Mouse (Mus musculus): ENCODE measurements around the gene Adh6a. TPM values are rescaled to one million over a fixed set of nuclear protein-coding genes. Genes with fewer than 3 reads are reported as not detected.
"Not testable (repeated sequence)": the region's sequence is repeated elsewhere in the genome, so short reads cannot be mapped to it uniquely, and the experiment has no call there.

The Adh6a gene
- total and polyA plus RNA-seq, 3 experiments = not detected

- Histone ChIP-seq H3K27ac (no peak overlapping the region), H3K27me3 (ENCODE audit: control insufficient read depth, insufficient read depth, low read length) (no peaks in the 10 kb centered on the region), H3K36me3 (ENCODE audit: control insufficient read depth, insufficient read depth, low read length) (no peaks in the 10 kb centered on the region), H3K79me2 (replicated peaks; ENCODE audit: control insufficient read depth, insufficient read depth, low read length) (no peaks in the 10 kb centered on the region), H3K4me1 (ENCODE audit: control insufficient read depth, insufficient read depth, low read length) (no peaks in the 10 kb centered on the region), H3K9ac (ENCODE audit: low read depth, low read length) (no peak overlapping the region), H3K4me3 (no peak overlapping the region)
- no peak for DNase-seq
- 67% methylated on average over 1 of the region's 1 CpGs for WGBS
- TF ChIP-seq CTCF (IDR thresholded peaks at IDR 0.05) = no peak
- TF ChIP-seq EP300 (IDR thresholded peaks at IDR 0.05; ENCODE audit: insufficient read depth, low read depth, low read length) = no peak
- no peak for TF ChIP-seq POLR2A (IDR thresholded peaks at IDR 0.05; ENCODE audit: insufficient read depth, low read depth, low read length)
- intact Hi-C loops (cut with DNase I) = no loop called here
These were observed 56.5 kb downstream of the Adh6a start for GRCm38 (mm10) chr3:138369546-138369945.

GRCm38 (mm10) chr3:138370289-138370688 lies 57.2 kb downstream of the Adh6a start:
- H3K36me3 ChIP-seq (ENCODE audit: control insufficient read depth, insufficient read depth, low read length); DNase-seq; H3K27me3 ChIP-seq (ENCODE audit: control insufficient read depth, insufficient read depth, low read length); H3K4me1 ChIP-seq (ENCODE audit: control insufficient read depth, insufficient read depth, low read length); H3K4me3 ChIP-seq; H3K79me2 ChIP-seq (replicated peaks; ENCODE audit: control insufficient read depth, insufficient read depth, low read length); H3K27ac ChIP-seq; H3K9ac ChIP-seq (ENCODE audit: low read depth, low read length); intact Hi-C loops (cut with DNase I): not testable (repeated sequence)
- 53% methylated on average over 4 of the region's 4 CpGs for WGBS

GRCm38 (mm10) chr3:138373920-138374319 lies 60.8 kb downstream of the Adh6a start:
- Histone ChIP-seq H3K27me3 (ENCODE audit: control insufficient read depth, insufficient read depth, low read length) (no peaks in the 10 kb centered on the region), H3K4me1 (ENCODE audit: control insufficient read depth, insufficient read depth, low read length) (no peaks in the 10 kb centered on the region), H3K36me3 (ENCODE audit: control insufficient read depth, insufficient read depth, low read length) (no peaks in the 10 kb centered on the region), H3K9ac (ENCODE audit: low read depth, low read length) (no peak overlapping the region), H3K27ac (no peak overlapping the region), H3K79me2 (replicated peaks; ENCODE audit: control insufficient read depth, insufficient read depth, low read length) (no peaks in the 10 kb centered on the region), H3K4me3 (no peak overlapping the region)
- TF ChIP-seq POLR2A (IDR thresholded peaks at IDR 0.05; ENCODE audit: insufficient read depth, low read depth, low read length) (no peak), CTCF (IDR thresholded peaks at IDR 0.05) (no peak), EP300 (IDR thresholded peaks at IDR 0.05; ENCODE audit: insufficient read depth, low read depth, low read length) (no peak)
- 77% methylated on average over 4 of the region's 4 CpGs for WGBS
- intact Hi-C loops (cut with DNase I) = no loop called here
- no peak for DNase-seq

- no peak overlapping the region for H3K9ac ChIP-seq (ENCODE audit: low read depth, low read length)
- TF ChIP-seq CTCF (IDR thresholded peaks at IDR 0.05) (no peak), EP300 (IDR thresholded peaks at IDR 0.05; ENCODE audit: insufficient read depth, low read depth, low read length) (no peak), POLR2A (IDR thresholded peaks at IDR 0.05; ENCODE audit: insufficient read depth, low read depth, low read length) (no peak)
- no peaks in the 10 kb centered on the region for H3K27me3 ChIP-seq (ENCODE audit: control insufficient read depth, insufficient read depth, low read length)
- no peaks in the 10 kb centered on the region for H3K36me3 ChIP-seq (ENCODE audit: control insufficient read depth, insufficient read depth, low read length)
- no peaks in the 10 kb centered on the region for H3K4me1 ChIP-seq (ENCODE audit: control insufficient read depth, insufficient read depth, low read length)
- DNase-seq = no peak
- H3K79me2 ChIP-seq (replicated peaks; ENCODE audit: control insufficient read depth, insufficient read depth, low read length) = no peaks in the 10 kb centered on the region
- intact Hi-C loops (cut with DNase I) = no loop called here
- H3K4me3 ChIP-seq = no peak overlapping the region
- H3K27ac ChIP-seq = no peak overlapping the region
- WGBS = 58% methylated on average over 2 of the region's 2 CpGs
These were observed 62.1 kb downstream of the Adh6a start for GRCm38 (mm10) chr3:138375148-138375547.

Other genes starting within 250 kb of the Adh6a start
- gene 1110002E22Rik, start 248.2 kb upstream of the Adh6a start, total RNA-seq (2021) = 10 to 100 TPM; 48.1 to 48.8 TPM
- 14.7 and 22.9 TPM in 2 replicates for gene 1110002E22Rik, start 248.2 kb upstream of the Adh6a start, polyA plus RNA-seq (2012; rRNA removed)
- 1 to 10 TPM in 1 of 2 experiments, under 1 TPM in 1; 0.77 to 1.4 TPM for gene Gm5105, start 245.9 kb upstream of the Adh6a start, total RNA-seq (2021)
- 1.4 and 2.0 TPM in 2 replicates for gene Gm5105, start 245.9 kb upstream of the Adh6a start, polyA plus RNA-seq (2012; rRNA removed)
- gene Trmt10a, start 169.8 kb upstream of the Adh6a start, total RNA-seq (2021) = 1 to 10 TPM; 3.2 to 3.8 TPM
- 0.47 and 1.3 TPM in 2 replicates for gene Trmt10a, start 169.8 kb upstream of the Adh6a start, polyA plus RNA-seq (2012; rRNA removed)
- 1 to 10 TPM; 5.9 to 6.9 TPM for gene Mttp, start 168.3 kb upstream of the Adh6a start, total RNA-seq (2021)
- gene Mttp, start 168.3 kb upstream of the Adh6a start, polyA plus RNA-seq (2012; rRNA removed) = 2.0 and 3.0 TPM in 2 replicates
- gene 4930579F01Rik, start 119.5 kb upstream of the Adh6a start, total RNA-seq (2021) = not detected
- 0.06 TPM in 1 of 2 replicates, not detected in the other for gene 4930579F01Rik, start 119.5 kb upstream of the Adh6a start, polyA plus RNA-seq (2012; rRNA removed)
- under 1 TPM in 1 of 2 experiments, not detected in 1; 0.73 TPM for gene Adh7, start 95.5 kb upstream of the Adh6a start, total RNA-seq (2021)
- gene Adh7, start 95.5 kb upstream of the Adh6a start, polyA plus RNA-seq (2012; rRNA removed) = 0.15 and 1.4 TPM in 2 replicates
- gene Adh1, start 52.3 kb upstream of the Adh6a start, total RNA-seq (2021) = 10 to 100 TPM; 27.5 to 34.3 TPM
- 26.1 and 29.7 TPM in 2 replicates for gene Adh1, start 52.3 kb upstream of the Adh6a start, polyA plus RNA-seq (2012; rRNA removed)
- 1 to 10 TPM; 1.4 to 2.0 TPM for gene Adh6b, start 28.5 kb downstream of the Adh6a start, total RNA-seq (2021)
- gene Adh6b, start 28.5 kb downstream of the Adh6a start, polyA plus RNA-seq (2012; rRNA removed) = 0.18 and 0.44 TPM in 2 replicates
- not detected for gene Adh4, start 102.2 kb downstream of the Adh6a start, total RNA-seq (2021)
- not detected in 2 replicates for gene Adh4, start 102.2 kb downstream of the Adh6a start, polyA plus RNA-seq (2012; rRNA removed)
- 10 to 100 TPM; 74.1 to 82.3 TPM for gene Adh5, start 129.8 kb downstream of the Adh6a start, total RNA-seq (2021)
- gene Adh5, start 129.8 kb downstream of the Adh6a start, polyA plus RNA-seq (2012; rRNA removed) = 40.7 and 72.7 TPM in 2 replicates
- gene Metap1, start 176.2 kb downstream of the Adh6a start, total RNA-seq (2021) = 10 to 100 TPM; 34.5 to 39.1 TPM
- gene Metap1, start 176.2 kb downstream of the Adh6a start, polyA plus RNA-seq (2012; rRNA removed) = 21.3 and 37.3 TPM in 2 replicates
- 100 to 1,000 TPM; 171 to 195 TPM for gene Eif4e, start 212.9 kb downstream of the Adh6a start, total RNA-seq (2021)
- gene Eif4e, start 212.9 kb downstream of the Adh6a start, polyA plus RNA-seq (2012; rRNA removed) = 56.3 and 128 TPM in 2 replicates